Mouse (Mus musculus) E14TG2a.4 (cell line): ENCODE data around the gene Prickle1.

Experiments
- CTCF ChIP-seq: conservative IDR thresholded peaks from 2 replicates; pipeline ENCODE4 v1.5.1; 2014; ENCODE audit warnings: low read length
- NANOG ChIP-seq: IDR thresholded peaks from 2 replicates; pipeline ENCODE4 v1.6.1; 2014; ENCODE audit warnings: borderline replicate concordance, low read length, mixed read lengths

DNA sequence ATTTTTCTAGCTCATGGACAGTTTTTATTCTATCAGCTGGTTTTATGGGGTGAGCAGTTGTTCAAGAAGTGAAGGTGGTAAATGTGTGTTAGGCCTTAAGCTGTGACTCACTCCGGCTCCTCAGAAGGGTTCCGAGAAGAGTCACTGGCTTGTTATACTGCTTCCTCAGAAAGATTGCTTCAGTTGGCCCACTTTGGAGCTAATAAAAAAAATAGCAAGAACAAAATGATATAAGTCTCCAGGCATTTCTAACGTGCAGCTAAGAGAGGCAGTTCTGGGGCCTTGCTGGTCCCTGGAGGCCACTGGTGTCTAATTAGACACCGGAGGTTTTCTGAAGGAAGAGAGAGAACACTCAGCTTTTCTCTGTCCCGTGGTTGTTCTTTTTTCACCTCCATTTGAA is 38.8 kb upstream of the Prickle1 start:
- TF ChIP-seq CTCF (no peak), NANOG (no peak)
